Mouse (Mus musculus) small intestine, adult 2 months (tissue): ENCODE results near the gene Olfr1484. TPM values are rescaled to one million over a fixed set of nuclear protein-coding genes. Genes with fewer than 3 reads are reported as not detected.
"Not testable (repeated sequence)": the region's sequence is repeated elsewhere in the genome, so short reads cannot be mapped to it uniquely, and the experiment has no call there.

Experiments used
- H3K27ac ChIP-seq: fragments of 200-500 bp; 2 replicates; pipeline ENCODE4 v1.5.1; 2012; ENCODE audit warnings: low read depth, low read length, control low read depth, inconsistent platforms; ENCODE audit not compliant: insufficient read depth
- H3K27me3 ChIP-seq: fragments of 200-500 bp; 2 replicates; pipeline ENCODE4 v1.6.1; 2012; ENCODE audit warnings: mild to moderate bottlenecking, moderate library complexity, low read length, inconsistent platforms; ENCODE audit not compliant: control insufficient read depth, insufficient read depth
- H3K36me3 ChIP-seq: fragments of 200-500 bp; 2 replicates; pipeline ENCODE4 v1.6.1; 2012; ENCODE audit warnings: mild to moderate bottlenecking, low read length, control low read depth, inconsistent platforms; ENCODE audit not compliant: control insufficient read depth, insufficient read depth
- H3K4me1 ChIP-seq: fragments of 200-500 bp; 2 replicates; pipeline ENCODE4 v1.6.1; 2012; ENCODE audit warnings: low read length, inconsistent platforms, mixed read lengths; ENCODE audit not compliant: control insufficient read depth, insufficient read depth, insufficient read length
- H3K4me3 ChIP-seq: fragments of 200-500 bp; 2 replicates; pipeline ENCODE4 v1.5.1; 2012; ENCODE audit warnings: low read depth, mild to moderate bottlenecking, control low read depth, inconsistent platforms, low read length, moderate library complexity
- CTCF ChIP-seq: fragments of 200-500 bp; IDR thresholded peaks from 2 replicates; pipeline ENCODE4 v1.5.1; 2012; ENCODE audit warnings: low read depth, mild to moderate bottlenecking, control low read depth, inconsistent platforms, low read length, moderate library complexity, mixed read lengths; ENCODE audit not compliant: insufficient replicate concordance, insufficient read length; ENCODE audit errors: extremely low read depth
- POLR2A ChIP-seq: fragments of 200-500 bp; IDR thresholded peaks from 2 replicates; pipeline ENCODE4 v1.6.1; 2012; ENCODE audit warnings: low read depth, mild to moderate bottlenecking, control low read depth, inconsistent platforms, low read length, moderate library complexity
- WGBS: fragments of 180-500 bp; shearing (Covaris S2); methylation state at CpG from one replicate; pipeline ENCODE4 v1.1.7; 2018; 5-methylcytosine and 5-hydroxymethylcytosine counted together
- polyA plus RNA-seq: library from polyadenylated mRNA; depleted of rRNA; stranded (reverse); fragments of >200 nt; gene quantifications from 2 replicates; pipeline ENCODE4 v1.2.3, GENCODE M21; 2012; rRNA removed

Gene Olfr1484
- polyA plus RNA-seq: not detected in 2 replicates

GRCm38 (mm10) chr19:13583211-13583610 lies at the start of gene Olfr1484:
Gene Olfr1484, plus strand, starts transcription at chr19:13583511.
- TF ChIP-seq POLR2A (no peak), CTCF (no peak)
- H3K27ac ChIP-seq: no peak within 1 kb of the TSS
- 94% methylated on average over 1 of the region's 1 CpGs for WGBS
- no peaks in the 10 kb centered on the region for H3K27me3 ChIP-seq
- no peaks in the 10 kb centered on the region for H3K36me3 ChIP-seq
- H3K4me1 ChIP-seq: no peaks in the 10 kb centered on the region
- H3K4me3 ChIP-seq: no peak within 1 kb of the TSS

- H3K27me3 ChIP-seq, H3K4me3 ChIP-seq, H3K36me3 ChIP-seq, H3K27ac ChIP-seq, H3K4me1 ChIP-seq: not testable (repeated sequence)
- WGBS: 80% methylated on average over 2 of the region's 2 CpGs
Measured at GRCm38 (mm10) chr19:13617075-13617474, 33.8 kb downstream of the Olfr1484 start, which contains the start of gene Olfr1487. Gene Olfr1487, plus strand, starts transcription at chr19:13617375.

GRCm38 (mm10) chr19:13631321-13631720 lies 48.0 kb downstream of the Olfr1484 start, which contains the start of gene Olfr1489:
Gene Olfr1489, plus strand, starts transcription at chr19:13631621.
- TF ChIP-seq CTCF: no peak
- no peak for TF ChIP-seq POLR2A
- Histone ChIP-seq H3K27ac (no peak within 1 kb of the TSS), H3K4me1 (no peaks in the 10 kb centered on the region), H3K4me3 (no peak within 1 kb of the TSS), H3K36me3 (no peaks in the 10 kb centered on the region), H3K27me3 (no peaks in the 10 kb centered on the region)
- WGBS: 89% methylated on average over 1 of the region's 1 CpGs

Other genes starting within 250 kb of the Olfr1484 start
- not detected in 2 replicates for gene Olfr1466, start 244.6 kb upstream of the Olfr1484 start, polyA plus RNA-seq
- gene Olfr1467, start 221.3 kb upstream of the Olfr1484 start, polyA plus RNA-seq: not detected in 2 replicates
- gene Olfr1469, start 175.7 kb upstream of the Olfr1484 start, polyA plus RNA-seq: not detected in 2 replicates
- gene Olfr1471, start 140.1 kb upstream of the Olfr1484 start, polyA plus RNA-seq: not detected in 2 replicates
- not detected in 2 replicates for gene Olfr1472, start 127.4 kb upstream of the Olfr1484 start, polyA plus RNA-seq
- not detected in 2 replicates for gene Olfr1474, start 113.9 kb upstream of the Olfr1484 start, polyA plus RNA-seq
- not detected in 2 replicates for gene Olfr1475, start 103.3 kb upstream of the Olfr1484 start, polyA plus RNA-seq
- gene Olfr1477, start 83.0 kb upstream of the Olfr1484 start, polyA plus RNA-seq: not detected in 2 replicates
- gene Olfr1480, start 55.6 kb upstream of the Olfr1484 start, polyA plus RNA-seq: not detected in 2 replicates
- gene Olfr1487, start 33.9 kb downstream of the Olfr1484 start, polyA plus RNA-seq: not detected in 2 replicates
- not detected in 2 replicates for gene Olfr1489, start 48.1 kb downstream of the Olfr1484 start, polyA plus RNA-seq
- gene Olfr1490, start 67.6 kb downstream of the Olfr1484 start, polyA plus RNA-seq: not detected in 2 replicates
- gene Olfr1491, start 113.8 kb downstream of the Olfr1484 start, polyA plus RNA-seq: not detected in 2 replicates
- gene Olfr1493-ps1, start 139.8 kb downstream of the Olfr1484 start, polyA plus RNA-seq: not detected in 2 replicates
- not detected in 2 replicates for gene Olfr1494, start 156.2 kb downstream of the Olfr1484 start, polyA plus RNA-seq
- not detected in 2 replicates for gene Olfr1495, start 181.1 kb downstream of the Olfr1484 start, polyA plus RNA-seq
- gene Olfr1496, start 194.4 kb downstream of the Olfr1484 start, polyA plus RNA-seq: not detected in 2 replicates
- gene Olfr1497, start 214.7 kb downstream of the Olfr1484 start, polyA plus RNA-seq: not detected in 2 replicates
- gene Olfr1499, start 235.9 kb downstream of the Olfr1484 start, polyA plus RNA-seq: not detected in 2 replicates
- not detected in 2 replicates for gene Olfr1500, start 247.0 kb downstream of the Olfr1484 start, polyA plus RNA-seq